Mouse (Mus musculus): ENCODE results near the gene Mettl25.

DNA sequence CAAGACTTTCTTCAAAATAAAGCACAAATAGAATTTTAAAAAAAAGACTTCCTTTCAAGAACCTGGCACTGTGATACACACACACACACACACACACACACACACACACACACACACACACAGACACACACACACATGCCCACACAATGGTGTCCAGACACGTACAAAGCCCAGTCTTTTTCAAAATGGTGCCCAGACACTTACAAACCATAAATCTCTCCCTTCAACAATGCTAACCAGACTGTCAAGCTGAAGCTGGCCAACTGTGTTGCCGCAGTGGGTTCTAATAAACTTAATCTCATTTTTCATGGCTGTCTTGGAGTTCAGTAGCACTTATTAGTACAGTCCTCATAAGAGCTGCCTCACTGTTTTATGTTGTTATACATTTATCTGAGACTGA is 80.7 kb downstream of the Mettl25 start:
- TF ChIP-seq CTCF (IDR thresholded peaks at IDR 0.05; ENCODE audit: insufficient read depth, low read length) (no peak), POLR2A (IDR thresholded peaks at IDR 0.05; ENCODE audit: borderline replicate concordance, extremely low read depth, low read depth, low read length) (no peak)
